Mouse (Mus musculus) forebrain, embryonic 15.5 days (tissue): Measurements from ENCODE around the gene Lrp1. TPM values are rescaled to one million over a fixed set of nuclear protein-coding genes. Genes with fewer than 3 reads are reported as not detected.
A peak's percentile ranks its signal among the peaks of the same experiment; 100 is the strongest.

ENCODE experiments used
- ATAC-seq: fragments of 200-750 bp; cut with Nextera tagmentation; replicated peaks from 2 replicates; pipeline ENCODE4 v1.8.0; 2017; ENCODE audit warnings: mild to moderate bottlenecking, moderate TSS enrichment, moderate library complexity
- H3K27ac ChIP-seq: fragments of 300-500 bp; sonication (generic); replicated peaks from 2 replicates; pipeline ENCODE4 v1.5.1; 2015; ENCODE audit warnings: mild to moderate bottlenecking, inconsistent platforms
- H3K27me3 ChIP-seq: fragments of 300-500 bp; sonication (generic); 2 replicates; pipeline ENCODE4 v1.6.1; 2015; ENCODE audit warnings: inconsistent platforms
- H3K36me3 ChIP-seq: fragments of 300-500 bp; sonication (generic); 2 replicates; pipeline ENCODE4 v1.6.1; 2015; ENCODE audit warnings: mild to moderate bottlenecking, inconsistent platforms
- H3K4me1 ChIP-seq: fragments of 300-500 bp; sonication (generic); 2 replicates; pipeline ENCODE4 v1.6.1; 2015; ENCODE audit warnings: inconsistent platforms
- H3K4me2 ChIP-seq: fragments of 300-500 bp; sonication (generic); replicated peaks from 2 replicates; pipeline ENCODE4 v1.6.1; 2015; ENCODE audit warnings: mild to moderate bottlenecking, inconsistent platforms
- H3K4me3 ChIP-seq: fragments of 300-500 bp; sonication (generic); 2 replicates; pipeline ENCODE4 v1.5.1; 2015; ENCODE audit warnings: mild to moderate bottlenecking, inconsistent platforms
- H3K9ac ChIP-seq: fragments of 300-500 bp; sonication (generic); replicated peaks from 2 replicates; pipeline ENCODE4 v1.6.1; 2015; ENCODE audit warnings: mild to moderate bottlenecking, inconsistent platforms
- H3K9me3 ChIP-seq: fragments of 300-500 bp; sonication (generic); 2 replicates; pipeline ENCODE4 v1.6.1; 2016; ENCODE audit warnings: inconsistent platforms
- WGBS: fragments of 180-500 bp; shearing (Covaris S2); methylation state at CpG from one replicate; pipeline ENCODE4 v1.1.7; 2015; ENCODE audit warnings: mixed read lengths; 5-methylcytosine and 5-hydroxymethylcytosine counted together
- polyA plus RNA-seq: library from polyadenylated mRNA; unstranded; fragments of >200 nt; fragmentation: Nextera tagmentation; extraction: Ambion mirVana; gene quantifications from 2 replicates; pipeline ENCODE4 v1.2.1, GENCODE M21; 2015

The Lrp1 gene
- polyA plus RNA-seq, 1 experiment from 2014 or later = 93.1 TPM

DNA sequence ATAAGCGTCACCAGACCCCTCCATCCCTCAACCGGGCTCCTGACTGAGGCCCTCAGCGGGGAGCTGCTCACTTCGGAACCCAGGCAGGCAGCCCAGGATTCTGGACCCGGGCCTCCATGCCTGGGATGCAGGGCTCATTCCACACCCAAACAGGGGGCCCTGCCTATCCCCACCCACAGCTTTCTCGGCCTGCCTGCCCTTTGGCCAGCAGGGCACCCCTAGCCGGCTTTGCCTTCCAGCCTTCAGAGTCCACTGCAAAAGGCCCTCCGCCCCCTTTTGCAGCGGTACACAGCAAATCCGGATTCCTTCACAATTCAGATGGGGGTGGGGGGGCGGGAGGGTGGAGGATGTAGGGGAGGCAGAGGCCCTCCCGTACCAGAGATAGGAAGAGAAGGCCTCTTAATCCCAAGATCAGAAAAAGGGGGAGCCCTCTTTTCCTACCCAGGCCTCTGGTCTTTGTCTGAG, 975 bp downstream of the Lrp1 start:
- H3K4me1 ChIP-seq = peaks cover 59% of the 10 kb centered on the region
- H3K4me2 ChIP-seq = peak overlapping the region; percentile 94
- peak overlapping the region; percentile 93 for H3K27ac ChIP-seq
- WGBS = under 1% methylated on average over 11 of the region's 12 CpGs
- H3K9ac ChIP-seq = peak overlapping the region; percentile 94
- no peaks in the 10 kb centered on the region for H3K27me3 ChIP-seq
- ATAC-seq = peak; percentile 14; the same call in 1 of the 2 replicates
- H3K4me3 ChIP-seq = peak overlapping the region; percentile 73
- H3K36me3 ChIP-seq = no peaks in the 10 kb centered on the region
- H3K9me3 ChIP-seq = no peaks in the 10 kb centered on the region

DNA sequence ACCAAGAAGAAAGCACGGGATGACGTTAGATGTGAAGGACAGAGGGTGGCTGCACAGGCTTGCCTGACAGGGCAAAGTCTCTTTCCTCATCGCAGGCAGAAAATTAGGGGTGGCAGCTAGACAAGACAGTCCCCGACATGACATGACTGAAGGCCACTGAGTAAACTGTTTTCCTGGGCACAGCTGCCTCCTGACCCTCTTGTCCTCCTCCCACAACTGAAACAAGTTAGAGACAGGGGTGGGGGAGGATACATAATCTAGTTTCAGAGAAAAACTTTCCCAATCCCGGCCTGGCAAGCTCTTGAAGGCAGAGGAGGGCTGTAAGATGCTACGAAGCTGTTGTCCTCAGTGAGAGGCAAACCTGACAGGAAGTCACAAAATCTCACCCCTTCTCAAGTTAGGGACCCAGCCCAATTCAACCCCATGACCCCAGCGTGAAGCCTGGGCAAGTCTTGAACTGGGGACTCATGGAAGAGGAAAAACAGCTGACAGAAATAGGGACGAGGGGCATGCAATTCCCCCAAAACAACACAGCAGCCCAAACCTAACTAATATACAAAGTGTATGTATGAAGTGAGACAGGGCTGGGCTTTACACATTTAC, 1.7 kb downstream of the Lrp1 start:
- no peaks in the 10 kb centered on the region for H3K9me3 ChIP-seq
- no peak for ATAC-seq
- no peaks in the 10 kb centered on the region for H3K27me3 ChIP-seq
- H3K36me3 ChIP-seq = no peaks in the 10 kb centered on the region
- peak overlapping the region; percentile 94 for H3K9ac ChIP-seq
- H3K4me1 ChIP-seq = peaks cover 67% of the 10 kb centered on the region
- WGBS = 34% methylated on average over 8 of the region's 8 CpGs
- peak overlapping the region; percentile 93 for H3K27ac ChIP-seq
- peak overlapping the region; percentile 73 for H3K4me3 ChIP-seq
- peak overlapping the region; percentile 94 for H3K4me2 ChIP-seq

- 56% methylated on average over 6 of the region's 6 CpGs for WGBS
These were observed 2.8 kb downstream of the Lrp1 start for GRCm38 (mm10) chr10:127618173-127618572.

DNA sequence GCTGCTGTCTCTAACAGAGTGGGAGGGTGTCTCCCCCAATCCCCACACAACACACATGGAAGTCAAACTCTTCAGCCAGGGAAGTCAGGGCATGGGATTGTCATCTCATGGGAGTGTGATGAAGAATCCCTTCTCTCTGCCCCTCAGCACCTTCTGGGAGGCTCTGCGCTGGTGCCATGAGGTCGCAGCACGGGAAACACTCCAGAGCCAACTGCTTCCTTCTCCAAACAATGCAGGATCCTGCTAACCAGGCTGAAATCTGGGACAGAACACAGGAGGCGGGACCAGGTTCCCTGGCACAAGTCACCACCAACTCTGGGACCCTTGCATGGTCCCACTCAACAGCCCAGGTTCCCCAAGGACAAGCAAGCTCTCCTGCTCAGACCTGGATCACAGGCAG, 3.7 kb downstream of the Lrp1 start:
- peaks cover 71% of the 10 kb centered on the region for H3K4me1 ChIP-seq
- no peak for ATAC-seq
- no peaks in the 10 kb centered on the region for H3K27me3 ChIP-seq
- no peaks in the 10 kb centered on the region for H3K9me3 ChIP-seq
- H3K9ac ChIP-seq = no peak overlapping the region
- H3K27ac ChIP-seq = no peak overlapping the region
- 70% methylated on average over 4 of the region's 4 CpGs for WGBS
- no peak overlapping the region for H3K4me3 ChIP-seq
- H3K4me2 ChIP-seq = peak overlapping the region; percentile 11; the same call in 1 of the 2 replicates
- peaks cover 9% of the 10 kb centered on the region; the same call in 1 of the 2 replicates for H3K36me3 ChIP-seq

More at GRCm38 (mm10) chr10:127618173-127618572, 2.8 kb downstream of the Lrp1 start:
- Histone ChIP-seq H3K27me3 (no peaks in the 10 kb centered on the region), H3K36me3 (peaks cover under 1% of the 10 kb centered on the region; the same call in 1 of the 2 replicates), H3K4me3 (peak overlapping the region; percentile 8), H3K4me1 (peaks cover 72% of the 10 kb centered on the region), H3K4me2 (peak overlapping the region; percentile 32), H3K9ac (no peak overlapping the region), H3K9me3 (no peaks in the 10 kb centered on the region), H3K27ac (no peak overlapping the region)
- ATAC-seq = no peak

DNA sequence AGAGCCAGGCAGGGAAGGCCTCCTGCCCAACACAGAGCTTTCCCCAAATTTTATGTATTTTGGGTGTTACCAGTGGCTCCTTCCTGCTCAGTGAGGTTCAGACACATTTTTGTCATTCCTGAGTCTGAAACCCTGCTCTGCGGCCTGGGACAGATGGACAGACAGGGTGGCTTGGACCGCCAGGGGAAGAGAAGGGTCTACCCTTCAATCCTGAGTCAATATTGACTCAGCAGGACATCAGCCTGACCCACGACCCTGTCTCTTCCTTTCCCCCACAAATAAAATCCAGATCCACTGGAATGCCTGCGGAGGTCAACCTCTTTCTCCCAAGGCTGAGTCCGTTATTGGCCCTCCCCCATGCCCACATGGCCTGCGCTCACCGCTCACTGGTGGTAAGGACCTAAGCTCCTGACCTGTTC, 4.7 kb downstream of the Lrp1 start:
- no peak for ATAC-seq
- H3K4me3 ChIP-seq = no peak overlapping the region
- H3K9me3 ChIP-seq = no peaks in the 10 kb centered on the region
- WGBS = 66% methylated on average over 7 of the region's 7 CpGs
- H3K9ac ChIP-seq = no peak overlapping the region
- H3K4me1 ChIP-seq = peaks cover 62% of the 10 kb centered on the region
- no peak overlapping the region for H3K4me2 ChIP-seq
- 0 out of 2 replicates have a peak overlapping the region, but pooled peaks have one; percentile 19 for H3K27ac ChIP-seq
- no peaks in the 10 kb centered on the region for H3K27me3 ChIP-seq
- H3K36me3 ChIP-seq = peaks cover 19% of the 10 kb centered on the region

DNA sequence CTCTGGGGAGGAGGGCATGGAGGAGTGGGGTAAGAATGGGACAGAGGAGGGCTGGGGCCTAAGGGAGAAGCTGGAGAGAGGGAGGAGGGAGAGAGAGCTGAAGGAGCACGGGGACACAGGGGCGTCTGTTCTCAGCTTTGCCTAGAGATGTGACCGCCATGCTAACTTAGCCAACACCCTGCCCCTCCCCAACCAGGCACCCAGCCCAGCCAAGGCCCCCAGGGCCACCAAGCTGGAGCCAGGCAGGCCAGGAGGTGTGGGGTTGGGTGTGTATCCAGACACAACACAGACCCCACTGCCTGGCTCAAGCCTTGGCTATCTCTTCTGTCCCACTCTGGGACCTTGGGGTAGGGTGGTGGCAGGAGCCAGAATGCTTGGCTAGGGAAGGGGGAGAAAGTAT, 5.4 kb downstream of the Lrp1 start:
- H3K4me1 ChIP-seq = peaks cover 62% of the 10 kb centered on the region
- peaks cover 24% of the 10 kb centered on the region for H3K36me3 ChIP-seq
- H3K4me2 ChIP-seq = no peak overlapping the region
- WGBS = 43% methylated on average over 3 of the region's 3 CpGs
- H3K27ac ChIP-seq = 0 out of 2 replicates have a peak overlapping the region, but pooled peaks have one; percentile 21
- H3K27me3 ChIP-seq = no peaks in the 10 kb centered on the region
- H3K9ac ChIP-seq = no peak overlapping the region
- H3K4me3 ChIP-seq = no peak overlapping the region
- H3K9me3 ChIP-seq = no peaks in the 10 kb centered on the region
- no peak for ATAC-seq

DNA sequence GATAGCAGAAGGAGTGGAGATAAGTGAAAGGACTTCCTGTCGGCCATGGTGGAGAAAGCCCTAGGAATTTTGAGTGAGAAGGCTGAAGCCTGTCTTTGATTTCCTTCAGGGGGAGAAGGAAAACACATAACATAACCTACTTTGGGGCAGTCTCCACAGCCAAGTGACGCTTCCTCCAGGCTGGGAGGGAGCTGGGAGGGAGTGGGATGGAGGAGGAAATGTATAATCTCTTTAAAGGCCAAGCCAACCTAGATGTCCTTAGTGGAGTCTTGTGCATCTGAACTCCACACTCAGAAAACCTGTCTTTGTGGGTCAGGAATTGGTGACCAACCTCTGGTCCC, 5.9 kb downstream of the Lrp1 start:
- H3K27me3 ChIP-seq = no peaks in the 10 kb centered on the region
- H3K9ac ChIP-seq = no peak overlapping the region
- no peak overlapping the region for H3K4me3 ChIP-seq
- H3K4me1 ChIP-seq = peaks cover 62% of the 10 kb centered on the region
- peaks cover 30% of the 10 kb centered on the region for H3K36me3 ChIP-seq
- H3K27ac ChIP-seq = 0 out of 2 replicates have a peak overlapping the region, but pooled peaks have one; percentile 21
- no peak overlapping the region for H3K4me2 ChIP-seq
- no peaks in the 10 kb centered on the region for H3K9me3 ChIP-seq
- no peak for ATAC-seq
- WGBS = 39% methylated on average over 2 of the region's 2 CpGs

DNA sequence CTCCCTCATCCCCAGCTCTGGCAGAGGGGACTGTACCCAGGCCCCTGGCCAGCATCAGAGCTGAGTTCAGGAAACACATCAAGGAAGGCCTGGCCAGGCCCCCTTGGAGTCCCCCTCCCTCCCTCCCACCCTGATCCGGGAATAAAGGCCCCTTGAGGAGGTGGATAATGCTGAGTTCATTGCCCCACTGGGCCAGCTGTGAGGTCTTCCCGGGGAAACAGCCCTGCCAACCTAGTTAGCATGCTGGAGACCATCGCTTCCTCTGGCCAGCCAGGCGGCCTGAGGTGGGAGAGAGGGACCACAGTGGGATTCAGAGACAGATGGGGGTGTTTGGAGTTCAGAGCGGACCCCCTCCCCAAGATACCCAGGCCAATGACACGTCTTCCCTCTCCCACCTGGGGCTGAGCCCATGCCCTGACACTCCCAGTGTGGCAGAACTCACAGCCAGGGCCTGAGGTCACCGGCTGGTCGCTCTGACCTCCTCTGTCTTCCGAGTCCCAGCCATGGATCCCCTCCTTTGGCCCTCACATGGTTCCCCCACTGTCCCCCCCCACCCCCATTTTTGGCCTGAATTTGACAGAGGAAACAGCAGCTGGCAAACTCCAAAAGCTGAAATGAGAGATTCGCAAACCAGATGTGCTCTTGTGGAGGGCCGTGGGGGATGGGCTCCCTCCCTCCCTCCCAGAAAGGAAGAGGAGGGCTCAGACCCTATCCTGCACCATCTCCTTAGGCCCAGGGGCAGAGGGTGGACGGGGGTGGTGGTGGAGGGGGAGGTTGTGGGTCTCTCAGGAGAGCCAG, 6.5 kb downstream of the Lrp1 start:
- 28% methylated on average over 12 of the region's 12 CpGs for WGBS

DNA sequence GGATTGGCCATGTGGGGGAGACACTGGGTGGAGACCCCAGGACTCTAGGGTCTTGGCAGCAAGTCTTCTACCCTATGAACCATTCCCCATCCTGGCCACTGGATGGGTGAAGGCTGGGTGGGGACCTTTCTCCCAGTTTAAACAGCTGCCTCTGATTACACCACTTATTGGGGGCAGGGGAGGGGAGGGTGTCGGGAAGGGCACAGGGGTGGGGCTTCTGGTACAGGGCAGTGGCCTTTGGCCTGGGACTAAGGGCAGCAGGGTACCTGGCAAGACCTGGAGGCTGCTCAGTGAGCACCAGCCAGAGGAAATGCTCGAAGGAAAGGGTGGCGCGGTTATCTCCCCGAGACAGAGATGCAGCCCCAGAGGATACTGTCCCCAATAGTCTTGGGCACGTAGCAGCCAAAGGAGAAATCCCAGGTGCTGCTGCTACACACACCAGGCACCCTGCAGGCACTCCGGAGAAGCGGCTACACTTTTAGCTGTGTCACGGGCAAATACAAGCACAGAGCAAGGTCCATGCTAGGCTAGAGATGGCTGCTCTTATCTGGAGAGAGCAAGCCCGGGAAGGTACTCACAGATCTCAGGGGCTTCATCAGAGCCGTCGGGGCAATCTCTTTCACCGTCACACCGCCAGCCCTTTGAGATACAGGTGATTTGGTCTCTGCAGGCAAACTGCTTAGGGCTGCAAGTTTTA, 8.7 kb downstream of the Lrp1 start:
- H3K9me3 ChIP-seq = no peaks in the 10 kb centered on the region
- no peak overlapping the region for H3K9ac ChIP-seq
- no peak overlapping the region for H3K4me3 ChIP-seq
- WGBS = 90% methylated on average over 14 of the region's 14 CpGs
- H3K27ac ChIP-seq = no peak overlapping the region
- H3K27me3 ChIP-seq = no peaks in the 10 kb centered on the region
- peaks cover 53% of the 10 kb centered on the region for H3K36me3 ChIP-seq
- ATAC-seq = no peak
- H3K4me1 ChIP-seq = peaks cover 35% of the 10 kb centered on the region
- H3K4me2 ChIP-seq = no peak overlapping the region

More for the DNA sequence above, 6.5 kb downstream of the Lrp1 start:
- no peak overlapping the region for H3K4me2 ChIP-seq
- peaks cover 57% of the 10 kb centered on the region for H3K4me1 ChIP-seq
- H3K9me3 ChIP-seq = no peaks in the 10 kb centered on the region
- H3K4me3 ChIP-seq = no peak overlapping the region
- H3K9ac ChIP-seq = no peak overlapping the region
- ATAC-seq = peak; percentile 46; the same call in 1 of the 2 replicates
- peaks cover 35% of the 10 kb centered on the region for H3K36me3 ChIP-seq
- H3K27me3 ChIP-seq = no peaks in the 10 kb centered on the region
- H3K27ac ChIP-seq = peak overlapping the region; percentile 31; the same call in 1 of the 2 replicates

- no peaks in the 10 kb centered on the region for H3K9me3 ChIP-seq
- H3K4me3 ChIP-seq = no peak overlapping the region
- H3K4me1 ChIP-seq = peaks cover 13% of the 10 kb centered on the region
- WGBS = 90% methylated on average over 9 of the region's 9 CpGs
- no peaks in the 10 kb centered on the region for H3K27me3 ChIP-seq
- H3K9ac ChIP-seq = no peak overlapping the region
- no peak overlapping the region for H3K4me2 ChIP-seq
- peaks cover 73% of the 10 kb centered on the region for H3K36me3 ChIP-seq
- ATAC-seq = no peak
- H3K27ac ChIP-seq = no peak overlapping the region
These were observed 10.9 kb downstream of the Lrp1 start for GRCm38 (mm10) chr10:127610066-127610415.

DNA sequence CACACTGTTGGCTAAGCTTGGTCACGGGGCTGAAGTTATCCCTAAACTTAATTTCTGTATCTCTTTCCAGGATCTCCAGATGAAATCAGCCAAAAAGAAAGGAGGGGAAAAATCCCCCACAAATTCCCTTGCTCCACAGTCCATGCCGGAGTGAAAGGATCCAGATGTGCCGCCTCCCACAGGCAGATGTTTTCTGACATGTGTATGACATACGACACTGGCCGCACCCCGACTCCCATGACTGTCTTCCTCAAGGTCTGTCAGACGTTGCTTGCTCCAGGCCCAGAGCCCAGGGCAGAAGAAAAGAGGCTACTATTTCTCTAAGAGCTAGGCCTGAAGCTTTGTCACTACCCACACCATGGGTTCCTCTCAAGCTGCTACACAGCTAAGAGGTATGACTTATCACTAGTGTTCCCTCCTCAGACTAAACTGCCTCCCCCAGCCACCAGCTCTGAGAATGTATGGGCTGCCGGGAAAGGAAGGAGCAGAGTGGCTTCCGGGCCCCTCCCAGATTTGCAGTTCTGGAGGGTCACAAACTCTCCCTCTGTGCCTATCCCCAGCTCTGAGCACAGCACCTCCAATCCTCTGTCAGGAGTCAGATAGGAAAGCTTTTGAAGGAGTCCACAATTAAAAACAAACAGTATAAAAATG, 11.4 kb downstream of the Lrp1 start:
- Histone ChIP-seq H3K4me2 (no peak overlapping the region), H3K4me1 (peaks cover 8% of the 10 kb centered on the region), H3K9me3 (no peaks in the 10 kb centered on the region), H3K4me3 (no peak overlapping the region), H3K27me3 (no peaks in the 10 kb centered on the region), H3K27ac (no peak overlapping the region), H3K9ac (no peak overlapping the region), H3K36me3 (peaks cover 78% of the 10 kb centered on the region)
- 82% methylated on average over 9 of the region's 9 CpGs for WGBS
- ATAC-seq = no peak
